Mouse (Mus musculus) lung, embryonic 16.5 days (tissue): ENCODE measurements around the gene Med13l. TPM values are rescaled to one million over a fixed set of nuclear protein-coding genes. Genes with fewer than 3 reads are reported as not detected.

Experiments used
- ATAC-seq: fragments of 200-750 bp; cut with Nextera tagmentation; 2 replicates; pipeline ENCODE4 v1.8.0; 2017; ENCODE audit warnings: low read depth, mild to moderate bottlenecking, moderate library complexity
- H3K27ac ChIP-seq: fragments of 300-500 bp; sonication (generic); 2 replicates; pipeline ENCODE4 v1.5.1; 2014; ENCODE audit warnings: mild to moderate bottlenecking, control low read depth, low read length
- H3K27me3 ChIP-seq: fragments of 300-500 bp; sonication (generic); 2 replicates; pipeline ENCODE4 v1.6.1; 2014; ENCODE audit warnings: low read depth, low read length, mixed read lengths; ENCODE audit not compliant: control insufficient read depth, insufficient read depth
- H3K36me3 ChIP-seq: fragments of 300-500 bp; sonication (generic); 2 replicates; pipeline ENCODE4 v1.6.1; 2014; ENCODE audit warnings: low read length; ENCODE audit not compliant: control insufficient read depth, insufficient read depth
- H3K4me1 ChIP-seq: fragments of 300-500 bp; sonication (generic); replicated peaks from 2 replicates; pipeline ENCODE4 v1.6.1; 2014; ENCODE audit warnings: low read length, mixed read lengths; ENCODE audit not compliant: control insufficient read depth, insufficient read depth
- H3K4me2 ChIP-seq: fragments of 300-500 bp; sonication (generic); 2 replicates; pipeline ENCODE4 v1.6.1; 2014; ENCODE audit warnings: low read depth, low read length, control low read depth
- H3K4me3 ChIP-seq: fragments of 300-500 bp; sonication (generic); 2 replicates; pipeline ENCODE4 v1.5.1; 2014; ENCODE audit warnings: mild to moderate bottlenecking, low read length, control low read depth
- H3K9ac ChIP-seq: fragments of 300-500 bp; sonication (generic); 2 replicates; pipeline ENCODE4 v1.6.1; 2014; ENCODE audit warnings: low read length, control low read depth
- H3K9me3 ChIP-seq: fragments of 300-500 bp; sonication (generic); 2 replicates; pipeline ENCODE4 v1.6.1; 2016; ENCODE audit warnings: low read length; ENCODE audit not compliant: control insufficient read depth
- WGBS: fragments of 180-500 bp; shearing (Covaris S2); extraction: QIAGEN DNeasy Blood & Tissue Kit; methylation state at CpG from one replicate; pipeline ENCODE4 v1.1.7; 2014; 5-methylcytosine and 5-hydroxymethylcytosine counted together
- polyA plus RNA-seq: library from polyadenylated mRNA; unstranded; fragments of >200 nt; fragmentation: Nextera tagmentation; extraction: Ambion mirVana; gene quantifications from 2 replicates; pipeline ENCODE4 v1.2.1, GENCODE M21; 2015

Med13l gene
- polyA plus RNA-seq, 1 experiment from 2014 or later: 9.5 TPM

DNA sequence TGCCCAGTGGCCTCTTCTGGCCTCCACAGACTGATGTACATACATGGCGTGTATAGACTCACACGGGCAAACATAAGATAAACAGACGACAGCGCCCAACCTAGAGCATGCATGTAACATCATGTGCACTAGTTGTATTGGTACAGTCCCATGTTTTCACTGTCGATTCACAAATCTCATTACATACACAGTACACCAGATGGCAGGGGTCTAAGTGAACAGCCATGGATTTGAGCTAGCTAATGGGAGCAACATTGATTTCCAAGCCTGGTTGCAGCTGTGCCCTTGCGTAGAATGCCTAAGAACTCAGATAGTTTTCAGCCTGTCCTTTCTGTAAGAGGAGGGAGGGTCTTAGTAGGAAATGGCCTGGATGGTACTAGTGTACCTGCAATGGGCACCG is 155.0 kb downstream of the Med13l start:
- Histone ChIP-seq H3K27me3 (no peaks in the 10 kb centered on the region), H3K4me2 (no peak overlapping the region), H3K27ac (no peak overlapping the region), H3K36me3 (no peaks in the 10 kb centered on the region), H3K4me1 (peaks cover 7% of the 10 kb centered on the region), H3K9ac (no peak overlapping the region), H3K4me3 (no peak overlapping the region), H3K9me3 (no peaks in the 10 kb centered on the region)
- 82% methylated on average over 7 of the region's 7 CpGs for WGBS
- ATAC-seq: no peak

DNA sequence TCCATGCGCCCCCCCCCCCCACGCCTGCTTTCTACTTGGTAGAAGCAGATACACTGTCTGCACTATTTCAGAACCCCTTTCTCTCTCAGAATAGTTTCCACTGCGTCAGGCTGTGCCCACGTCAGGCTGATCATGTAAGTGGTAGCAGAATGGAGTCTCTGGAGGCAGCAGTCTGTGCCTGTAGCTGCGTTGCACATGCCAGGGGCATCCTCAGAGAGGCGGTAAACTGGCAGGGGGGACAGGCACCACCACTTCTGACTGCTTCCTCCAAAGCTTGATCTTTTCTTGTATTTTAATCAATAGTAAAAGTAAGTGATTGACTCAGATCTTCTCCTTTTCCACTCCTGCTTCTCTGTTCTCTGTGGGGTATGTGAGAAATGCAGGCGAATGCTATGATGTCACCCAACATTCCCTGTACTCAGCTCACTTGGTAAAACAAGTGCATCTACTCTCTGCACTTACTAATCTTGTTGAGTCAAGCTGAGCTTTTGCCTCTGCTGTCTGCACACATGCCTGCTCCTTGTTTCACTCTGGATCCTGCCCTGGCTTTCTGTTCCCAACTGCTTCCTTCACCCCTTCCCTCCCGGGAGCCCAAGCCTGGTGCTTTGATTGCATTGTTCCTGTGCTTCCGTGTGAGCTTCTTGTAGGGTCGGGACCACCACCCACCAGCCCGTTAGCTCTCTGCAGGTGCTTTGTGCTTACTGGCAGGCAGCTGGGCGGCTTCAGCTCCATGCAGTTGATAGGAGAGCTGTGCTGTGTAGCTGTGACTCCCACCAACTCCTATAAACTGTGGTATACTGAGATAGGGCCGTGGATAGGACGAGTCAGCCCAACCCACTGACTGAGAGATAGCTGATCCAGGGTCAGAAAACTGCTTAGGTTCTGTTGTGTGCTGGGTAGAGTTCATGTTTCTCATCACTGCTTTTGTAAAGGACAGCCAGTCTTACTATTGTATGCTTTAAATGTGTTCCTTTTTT is 156.1 kb downstream of the Med13l start:
- Histone ChIP-seq H3K4me1 (peaks cover 6% of the 10 kb centered on the region), H3K9me3 (no peaks in the 10 kb centered on the region)

DNA sequence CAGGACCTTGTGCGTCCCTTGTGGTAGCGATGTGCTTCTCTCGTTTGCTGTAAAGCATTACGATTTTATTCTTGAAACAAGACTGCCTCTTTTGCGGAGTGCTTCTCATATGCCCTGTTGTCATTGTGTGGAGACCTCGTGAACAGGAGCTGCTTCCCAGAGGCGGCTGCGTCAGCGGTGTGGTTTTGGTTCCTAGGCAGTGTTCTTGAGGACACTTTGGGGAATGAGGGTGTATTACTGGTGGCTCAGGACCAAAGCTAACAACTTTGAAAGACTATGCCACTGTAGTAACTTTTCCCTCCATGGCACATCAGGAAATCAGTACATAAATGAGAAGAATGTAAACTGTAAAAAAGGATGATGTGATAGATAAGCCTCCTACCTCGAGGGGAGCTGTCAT is 157.0 kb downstream of the Med13l start:
- Histone ChIP-seq H3K9ac (no peak overlapping the region), H3K4me2 (no peak overlapping the region), H3K27me3 (no peaks in the 10 kb centered on the region), H3K9me3 (no peaks in the 10 kb centered on the region), H3K36me3 (no peaks in the 10 kb centered on the region), H3K27ac (no peak overlapping the region), H3K4me1 (peaks cover 6% of the 10 kb centered on the region), H3K4me3 (no peak overlapping the region)
- ATAC-seq: no peak
- WGBS: 63% methylated on average over 10 of the region's 10 CpGs

More for the DNA sequence above, 156.1 kb downstream of the Med13l start:
- H3K9ac ChIP-seq: no peak overlapping the region
- H3K36me3 ChIP-seq: no peaks in the 10 kb centered on the region
- no peak overlapping the region for H3K4me3 ChIP-seq
- whole genome bisulfite sequencing: 54% methylated on average over 14 of the region's 14 CpGs
- H3K4me2 ChIP-seq: no peak overlapping the region
- ATAC-seq: no peak
- H3K27ac ChIP-seq: no peak overlapping the region
- no peaks in the 10 kb centered on the region for H3K27me3 ChIP-seq

DNA sequence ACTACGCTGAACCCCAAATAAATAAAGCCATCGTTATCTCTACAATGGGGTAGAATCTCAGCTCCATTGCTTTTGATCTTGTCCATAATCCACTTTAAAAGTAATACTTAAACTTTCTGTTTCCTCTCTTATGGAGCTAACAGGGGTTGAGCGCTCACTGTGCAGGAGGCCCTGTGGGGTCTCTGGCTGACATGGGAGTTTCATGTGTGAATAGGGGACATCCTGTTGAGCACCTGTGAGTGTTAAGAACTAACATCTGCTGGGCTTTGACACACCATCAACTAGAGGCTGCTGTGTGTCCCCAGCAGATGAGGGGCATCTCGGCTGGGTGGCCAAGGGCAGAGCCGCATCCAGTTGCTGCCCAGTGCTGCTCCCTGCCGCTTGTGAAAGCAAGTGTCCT is 157.6 kb downstream of the Med13l start:
- ATAC-seq: no peak
- Histone ChIP-seq H3K4me1 (peaks cover 6% of the 10 kb centered on the region), H3K9me3 (no peaks in the 10 kb centered on the region), H3K4me3 (no peak overlapping the region), H3K36me3 (peaks cover 2% of the 10 kb centered on the region; the same call in 1 of the 2 replicates), H3K4me2 (no peak overlapping the region), H3K27me3 (no peaks in the 10 kb centered on the region), H3K27ac (no peak overlapping the region), H3K9ac (no peak overlapping the region)
- 83% methylated on average over 6 of the region's 6 CpGs for WGBS

DNA sequence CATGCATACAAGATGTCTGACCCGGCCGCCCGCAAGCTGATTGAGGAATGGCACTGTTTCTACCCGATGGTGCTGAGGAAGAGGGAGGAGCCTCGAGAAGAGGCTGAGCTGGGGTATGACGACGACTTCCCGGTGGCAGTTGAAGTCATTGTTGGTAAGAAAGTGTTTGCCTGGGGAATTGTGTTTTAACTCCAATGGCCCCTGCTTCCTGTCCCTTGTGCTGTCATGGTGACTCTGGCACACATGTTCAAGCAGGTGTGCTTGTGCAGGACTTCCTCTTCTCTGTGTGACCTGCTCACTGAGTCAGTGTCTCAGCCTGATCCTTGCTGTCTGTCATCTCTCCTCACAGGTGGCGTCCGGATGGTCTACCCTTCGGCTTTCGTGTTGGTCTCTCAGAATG is 160.9 kb downstream of the Med13l start:
- Histone ChIP-seq H3K4me2 (no peak overlapping the region), H3K9ac (no peak overlapping the region), H3K27me3 (no peaks in the 10 kb centered on the region), H3K36me3 (peaks cover 10% of the 10 kb centered on the region), H3K4me3 (no peak overlapping the region), H3K27ac (no peak overlapping the region), H3K4me1 (peaks cover 4% of the 10 kb centered on the region), H3K9me3 (no peaks in the 10 kb centered on the region)
- no peak for ATAC-seq
- 67% methylated on average over 12 of the region's 12 CpGs for WGBS

DNA sequence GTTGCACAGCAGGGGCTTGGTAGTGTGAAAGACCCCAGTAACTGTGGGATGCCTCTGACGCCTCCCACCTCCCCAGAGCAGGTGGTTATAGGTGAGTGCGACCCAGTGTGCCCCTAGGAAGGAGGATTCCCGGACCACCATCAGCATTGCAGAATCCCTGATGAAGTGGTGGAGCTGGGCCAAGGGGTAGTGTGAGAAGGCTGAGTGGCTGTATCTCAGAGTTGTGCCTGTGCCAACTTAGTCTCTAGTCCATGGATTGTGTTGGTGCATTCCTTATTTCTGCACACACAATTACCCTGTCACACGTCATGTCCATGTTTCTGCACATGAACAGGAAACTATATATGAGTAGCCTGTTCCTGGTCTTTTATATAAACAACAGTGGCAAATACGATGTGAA is 161.4 kb downstream of the Med13l start:
- Histone ChIP-seq H3K27me3 (no peaks in the 10 kb centered on the region), H3K4me1 (peaks cover under 1% of the 10 kb centered on the region), H3K36me3 (peaks cover 10% of the 10 kb centered on the region), H3K9me3 (no peaks in the 10 kb centered on the region), H3K9ac (no peak overlapping the region), H3K4me2 (no peak overlapping the region), H3K4me3 (no peak overlapping the region), H3K27ac (no peak overlapping the region)
- ATAC-seq: no peak
- WGBS: 68% methylated on average over 5 of the region's 5 CpGs

DNA sequence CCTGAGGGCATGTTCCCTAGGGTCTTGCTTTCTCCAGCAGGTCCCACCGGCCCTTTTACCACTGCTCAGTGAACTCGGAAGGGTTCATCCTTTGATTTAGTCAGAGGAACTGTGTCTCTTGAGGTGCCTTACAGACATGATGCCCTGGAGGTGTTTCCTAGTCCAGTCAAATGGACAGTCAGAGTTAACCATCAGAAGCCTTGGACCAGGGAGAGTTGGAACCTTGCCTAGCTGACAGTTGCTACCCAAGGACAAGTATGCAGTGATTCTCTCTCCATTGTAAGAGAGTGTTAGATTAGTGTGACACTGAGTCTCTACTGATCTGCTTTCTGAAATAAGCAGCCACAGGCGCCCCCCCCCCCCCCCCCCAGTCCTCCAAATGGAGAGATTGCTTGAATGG is 162.0 kb downstream of the Med13l start:
- H3K27me3 ChIP-seq: no peaks in the 10 kb centered on the region
- ATAC-seq: no peak
- H3K4me1 ChIP-seq: no peaks in the 10 kb centered on the region; the same call in 1 of the 2 replicates
- no peak overlapping the region for H3K9ac ChIP-seq
- H3K27ac ChIP-seq: no peak overlapping the region
- 70% methylated on average over 3 of the region's 3 CpGs for WGBS
- H3K36me3 ChIP-seq: peaks cover 13% of the 10 kb centered on the region
- no peak overlapping the region for H3K4me2 ChIP-seq
- H3K9me3 ChIP-seq: no peaks in the 10 kb centered on the region
- H3K4me3 ChIP-seq: no peak overlapping the region

DNA sequence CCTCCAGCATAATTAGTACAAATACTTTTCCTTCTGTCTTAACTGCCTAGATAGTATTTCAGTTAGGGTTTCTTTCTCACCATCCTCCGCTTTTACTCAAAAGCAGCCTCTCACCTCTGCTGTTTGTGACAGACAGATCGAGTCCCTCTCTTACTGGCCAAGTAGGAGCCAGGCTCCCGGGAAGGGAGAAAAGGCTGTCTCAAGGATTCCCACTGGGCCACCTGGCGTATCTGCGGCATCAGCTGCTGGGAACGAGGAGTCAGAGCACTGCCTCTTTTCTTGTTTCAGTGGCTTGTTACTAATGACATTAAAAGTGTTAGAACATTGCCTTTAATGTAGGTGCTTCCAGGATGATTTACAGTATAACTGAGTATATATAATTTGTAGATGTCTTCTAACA is 164.9 kb downstream of the Med13l start:
- Histone ChIP-seq H3K27ac (no peak overlapping the region), H3K36me3 (peaks cover 35% of the 10 kb centered on the region), H3K27me3 (no peaks in the 10 kb centered on the region), H3K9ac (no peak overlapping the region), H3K4me1 (no peaks in the 10 kb centered on the region; the same call in 1 of the 2 replicates), H3K4me2 (no peak overlapping the region), H3K4me3 (no peak overlapping the region), H3K9me3 (no peaks in the 10 kb centered on the region)
- ATAC-seq: no peak
- WGBS: 69% methylated on average over 6 of the region's 6 CpGs

DNA sequence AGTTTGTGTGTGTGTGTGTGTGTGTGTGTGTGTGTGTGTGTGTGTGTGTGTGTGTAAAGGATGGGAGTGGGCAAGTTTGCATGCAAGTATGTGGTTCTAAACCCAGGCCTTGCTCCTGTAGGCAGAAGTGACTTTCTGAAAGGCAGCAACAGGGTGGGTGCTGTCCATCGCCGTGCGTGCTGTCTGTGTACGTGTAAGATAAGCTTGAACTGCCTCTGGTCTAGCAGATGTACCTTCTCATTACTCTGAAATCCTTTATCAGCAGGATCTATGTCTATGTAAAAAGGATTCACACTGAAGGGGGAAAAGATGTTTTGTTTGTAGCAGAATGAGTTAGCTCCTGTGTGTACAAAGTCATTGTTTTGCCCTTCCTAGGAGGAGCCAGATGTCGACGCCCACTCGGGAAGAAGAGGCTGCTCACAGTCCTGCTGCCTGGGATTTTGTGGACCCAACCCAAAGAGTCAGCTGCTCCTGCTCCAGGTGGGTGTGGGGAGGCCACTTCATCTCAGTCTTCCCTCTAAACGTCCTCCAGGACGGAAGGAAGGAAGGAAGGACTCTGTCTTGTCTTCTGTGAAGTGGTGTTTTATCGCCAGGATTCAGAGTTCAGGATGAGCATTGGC is 165.5 kb downstream of the Med13l start:
- peaks cover 37% of the 10 kb centered on the region for H3K36me3 ChIP-seq
- H3K9me3 ChIP-seq: no peaks in the 10 kb centered on the region
- no peaks in the 10 kb centered on the region; the same call in 1 of the 2 replicates for H3K4me1 ChIP-seq
- H3K27me3 ChIP-seq: no peaks in the 10 kb centered on the region
- ATAC-seq: peak; percentile 80
- H3K4me2 ChIP-seq: no peak overlapping the region
- no peak overlapping the region for H3K9ac ChIP-seq
- H3K27ac ChIP-seq: no peak overlapping the region
- no peak overlapping the region for H3K4me3 ChIP-seq
- 59% methylated on average over 10 of the region's 10 CpGs for WGBS
